Mouse (Mus musculus) thymus, adult 2 months (tissue): ENCODE data around the gene Map4k1.

Experiments used
- CTCF ChIP-seq: fragments of 200-500 bp; IDR thresholded peaks from 2 replicates; pipeline ENCODE4 v1.5.1; 2012; ENCODE audit warnings: mild to moderate bottlenecking, control low read depth, low read length, moderate library complexity, borderline replicate concordance; ENCODE audit not compliant: control insufficient read depth, poor library complexity, insufficient read depth; ENCODE audit errors: extremely low read depth
- POLR2A ChIP-seq: fragments of 200-500 bp; IDR thresholded peaks from 2 replicates; pipeline ENCODE4 v1.6.1; 2012; ENCODE audit warnings: mild to moderate bottlenecking, low read length, control low read depth, moderate library complexity; ENCODE audit not compliant: control insufficient read depth, poor library complexity, insufficient read depth; ENCODE audit errors: extremely low read depth

GRCm38 (mm10) chr7:28971029-28971428 lies 10.8 kb upstream of the Map4k1 start:
- no peak for TF ChIP-seq CTCF
- TF ChIP-seq POLR2A = no peak
